Mouse (Mus musculus) thymus, adult 2 months (tissue): ENCODE results near the gene Slfn9. TPM values are rescaled to one million over a fixed set of nuclear protein-coding genes. Genes with fewer than 3 reads are reported as not detected.
"Not testable (repeated sequence)": the region's sequence is repeated elsewhere in the genome, so short reads cannot be mapped to it uniquely, and the experiment has no call there.

Experiments used
- DNase-seq: peaks from one replicate; pipeline ENCODE4 v3.0.0; 2021
- H3K27ac ChIP-seq: fragments of 200-500 bp; 2 replicates; pipeline ENCODE4 v1.5.1; 2012; ENCODE audit warnings: low read length, control low read depth; ENCODE audit not compliant: control insufficient read depth, insufficient read depth
- H3K27me3 ChIP-seq: fragments of 200-500 bp; 2 replicates; pipeline ENCODE4 v1.6.1; 2012; ENCODE audit warnings: mild to moderate bottlenecking, low read length, moderate library complexity, mixed read lengths; ENCODE audit not compliant: control insufficient read depth, insufficient read depth
- H3K36me3 ChIP-seq: fragments of 200-500 bp; 2 replicates; pipeline ENCODE4 v1.6.1; 2012; ENCODE audit warnings: mild to moderate bottlenecking, low read length, moderate library complexity; ENCODE audit not compliant: control insufficient read depth, insufficient read depth
- H3K4me1 ChIP-seq: fragments of 200-500 bp; replicated peaks from 2 replicates; pipeline ENCODE4 v1.6.1; 2012; ENCODE audit warnings: low read length; ENCODE audit not compliant: control insufficient read depth, insufficient read depth
- H3K4me3 ChIP-seq: fragments of 200-500 bp; 2 replicates; pipeline ENCODE4 v1.5.1; 2012; ENCODE audit warnings: mild to moderate bottlenecking, low read length, control low read depth, moderate library complexity; ENCODE audit not compliant: control insufficient read depth, insufficient read depth
- CTCF ChIP-seq: fragments of 200-500 bp; IDR thresholded peaks from 2 replicates; pipeline ENCODE4 v1.5.1; 2012; ENCODE audit warnings: mild to moderate bottlenecking, control low read depth, low read length, moderate library complexity, borderline replicate concordance; ENCODE audit not compliant: control insufficient read depth, poor library complexity, insufficient read depth; ENCODE audit errors: extremely low read depth
- POLR2A ChIP-seq: fragments of 200-500 bp; IDR thresholded peaks from 2 replicates; pipeline ENCODE4 v1.6.1; 2012; ENCODE audit warnings: mild to moderate bottlenecking, low read length, control low read depth, moderate library complexity; ENCODE audit not compliant: control insufficient read depth, poor library complexity, insufficient read depth; ENCODE audit errors: extremely low read depth
- WGBS: fragments of 180-500 bp; shearing (Covaris S2); methylation state at CpG from one replicate; pipeline ENCODE4 v1.1.7; 2018; 5-methylcytosine and 5-hydroxymethylcytosine counted together
- polyA plus RNA-seq: library from polyadenylated mRNA; depleted of rRNA; stranded (reverse); fragments of >200 nt; gene quantifications from 2 replicates; pipeline ENCODE4 v1.2.3, GENCODE M21; 2012

Slfn9 gene
- polyA plus RNA-seq, 1 experiment = 3.3 TPM

DNA sequence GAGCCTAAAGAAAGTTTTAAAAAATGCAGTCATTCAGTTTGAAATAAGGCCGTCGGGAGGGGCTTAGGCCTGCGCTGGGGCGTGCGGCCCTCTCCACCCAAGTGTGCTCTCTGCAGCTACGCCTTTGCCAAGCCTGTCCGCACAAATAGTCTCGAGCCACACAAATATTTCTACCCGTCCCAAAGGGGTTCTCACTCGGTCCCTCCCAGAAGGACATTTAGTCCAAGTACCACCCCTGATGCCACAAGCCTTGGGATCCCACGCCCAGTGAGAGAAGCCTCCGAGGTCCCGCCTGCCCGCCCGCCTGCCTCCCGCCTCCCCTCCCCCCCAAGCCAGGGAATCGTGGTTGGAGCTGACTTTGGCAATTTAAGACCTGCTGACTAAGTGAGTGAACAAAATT lies 8.4 kb downstream of the Slfn9 start:
- H3K36me3 ChIP-seq = no peaks in the 10 kb centered on the region
- H3K27ac ChIP-seq = no peak overlapping the region
- DNase-seq = no peak
- no peaks in the 10 kb centered on the region for H3K4me1 ChIP-seq
- H3K4me3 ChIP-seq = no peak overlapping the region
- no peaks in the 10 kb centered on the region for H3K27me3 ChIP-seq
- TF ChIP-seq CTCF (no peak), POLR2A (no peak)
- WGBS = 96% methylated on average over 17 of the region's 17 CpGs

DNA sequence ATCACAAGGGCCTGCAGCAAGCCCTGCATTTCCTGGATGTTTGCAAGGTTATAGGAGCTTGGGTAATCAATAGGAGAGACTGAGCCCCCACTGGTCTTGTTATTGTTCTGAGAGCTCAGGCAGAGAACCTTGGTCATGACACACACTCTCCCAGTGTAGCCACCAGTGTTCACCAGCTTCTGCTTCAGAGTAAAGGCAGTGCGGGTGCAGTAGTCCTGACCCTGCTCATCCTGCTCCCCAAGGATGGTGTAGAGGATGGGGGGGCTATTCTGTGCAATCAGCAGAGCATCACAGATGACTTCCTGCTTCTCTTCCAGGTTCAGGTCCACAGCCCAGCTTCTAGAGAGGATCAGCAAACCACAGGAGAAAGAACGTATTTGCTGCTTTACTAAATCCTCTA lies 9.2 kb downstream of the Slfn9 start:
- H3K27me3 ChIP-seq, H3K36me3 ChIP-seq, H3K27ac ChIP-seq, DNase-seq, H3K4me3 ChIP-seq, H3K4me1 ChIP-seq: not testable (repeated sequence)
- 96% methylated on average over 2 of the region's 2 CpGs for WGBS

DNA sequence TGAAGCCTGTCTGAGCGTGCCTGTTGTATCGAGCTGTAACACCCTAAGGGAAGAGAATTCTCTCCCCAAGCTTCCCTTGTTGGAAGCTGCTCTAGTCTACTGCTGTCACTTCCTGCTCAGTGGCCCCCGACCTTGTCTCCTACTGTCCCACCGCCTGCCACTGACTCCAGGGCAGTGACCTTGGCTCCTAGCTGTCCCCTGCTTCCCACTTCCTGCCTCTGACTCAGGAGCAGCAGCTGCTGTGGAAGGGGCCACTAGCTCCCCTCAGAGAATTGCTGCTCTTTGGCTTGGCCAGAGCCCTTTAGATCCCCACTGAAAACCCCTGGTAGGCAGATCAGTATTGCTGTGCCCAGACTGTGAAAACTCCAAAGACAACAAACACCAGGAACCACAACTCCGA lies 17.7 kb downstream of the Slfn9 start:
- H3K27ac ChIP-seq = peak overlapping the region; percentile 76; the same call in 1 of the 2 replicates
- 19% methylated on average over 5 of the region's 5 CpGs for WGBS
- H3K4me3 ChIP-seq = no peak overlapping the region
- H3K4me1 ChIP-seq = peaks cover 34% of the 10 kb centered on the region
- H3K27me3 ChIP-seq = no peaks in the 10 kb centered on the region
- H3K36me3 ChIP-seq = no peaks in the 10 kb centered on the region
- no peak for DNase-seq
- TF ChIP-seq POLR2A (no peak), CTCF (no peak)

DNA sequence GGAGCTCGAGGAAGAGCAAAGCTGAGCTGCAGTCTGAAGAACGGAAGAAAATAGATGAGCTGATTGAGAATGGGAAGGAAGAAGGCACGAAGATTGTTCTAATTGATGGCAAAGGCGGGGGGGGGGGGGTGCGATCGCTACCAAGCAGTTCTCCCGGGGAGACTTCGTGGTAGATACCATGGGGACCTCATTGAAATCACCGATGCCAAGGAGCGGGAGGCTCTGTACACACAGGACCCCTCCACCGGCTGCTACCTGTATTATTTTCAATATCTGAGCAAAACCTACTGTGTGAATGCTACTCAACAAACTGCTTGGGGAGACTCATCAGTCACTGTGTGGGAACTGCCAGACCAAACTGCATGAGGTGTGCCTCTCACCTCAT lies 20.0 kb downstream of the Slfn9 start:
- Histone ChIP-seq H3K27me3 (no peaks in the 10 kb centered on the region), H3K4me1 (peaks cover 33% of the 10 kb centered on the region), H3K4me3 (no peak overlapping the region), H3K27ac (no peak overlapping the region), H3K36me3 (no peaks in the 10 kb centered on the region)
- DNase-seq = no peak
- WGBS = 92% methylated on average over 11 of the region's 11 CpGs
- TF ChIP-seq POLR2A (no peak), CTCF (no peak)

DNA sequence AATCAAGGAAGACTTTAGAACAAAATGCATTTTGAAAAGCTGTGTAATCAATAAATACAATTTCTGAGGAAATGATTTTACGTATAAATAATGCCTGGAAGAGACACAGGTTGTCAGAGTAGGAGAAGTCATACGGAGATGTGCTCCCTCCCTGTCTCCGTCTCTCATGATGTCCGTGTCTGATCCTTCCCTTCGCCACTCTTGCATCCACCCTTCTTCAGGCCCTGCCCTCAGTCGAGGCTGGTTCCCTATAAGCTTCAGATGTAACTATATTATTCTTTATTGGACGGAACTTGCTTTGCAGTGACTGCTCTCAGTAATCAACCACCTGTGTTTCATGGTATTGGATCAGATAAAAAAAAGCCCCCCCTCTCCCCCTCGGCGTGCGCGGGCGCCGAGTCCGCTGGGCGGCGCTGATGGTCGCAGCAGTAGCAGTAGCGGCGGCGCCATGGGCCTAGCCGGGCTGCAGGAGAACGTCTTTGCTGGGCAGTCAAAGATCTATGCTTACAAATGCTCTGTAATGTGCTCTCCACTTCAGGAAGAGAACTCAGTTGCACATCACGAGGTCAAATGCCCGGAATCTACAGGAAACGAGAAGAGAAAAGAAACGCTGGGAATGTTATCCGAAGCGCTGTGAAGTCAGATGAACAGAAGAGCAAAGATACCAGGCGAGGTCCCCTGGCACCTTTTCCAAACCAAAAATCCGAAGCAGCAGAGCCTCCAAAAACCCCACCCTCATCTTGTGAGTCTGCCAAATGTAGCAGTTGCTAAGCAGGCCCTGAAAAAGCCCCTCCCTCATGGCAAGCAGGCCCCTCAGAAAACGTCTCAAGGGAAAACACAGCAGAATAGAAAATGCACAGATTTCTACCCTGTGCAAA lies 20.7 kb downstream of the Slfn9 start:
- Histone ChIP-seq H3K27me3 (no peaks in the 10 kb centered on the region), H3K27ac (no peak overlapping the region; the same call in 1 of the 2 replicates), H3K36me3 (no peaks in the 10 kb centered on the region), H3K4me3 (no peak overlapping the region), H3K4me1 (peaks cover 33% of the 10 kb centered on the region)
- peak; percentile 68 for TF ChIP-seq CTCF
- TF ChIP-seq POLR2A = no peak
- no peak for DNase-seq
- 41% methylated on average over 31 of the region's 31 CpGs for WGBS

DNA sequence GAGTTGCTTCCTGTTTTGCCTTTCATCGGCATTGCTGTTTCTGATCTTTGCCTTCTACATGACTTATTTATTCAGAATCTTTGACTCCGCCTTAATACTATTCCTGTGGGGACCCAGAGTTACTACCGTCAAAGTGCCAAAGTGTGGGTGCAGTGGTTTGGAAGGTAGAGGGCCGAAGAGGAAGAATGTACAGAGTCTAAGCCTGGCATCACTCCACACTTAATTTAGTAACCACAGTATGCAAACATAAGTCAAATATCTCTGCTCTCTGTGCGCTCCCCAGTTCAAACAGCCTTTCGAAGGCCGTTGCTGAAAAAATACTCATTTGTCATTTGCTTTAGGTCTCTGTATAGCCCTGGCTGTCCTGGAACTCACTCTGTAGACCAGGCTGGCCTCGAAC lies 29.4 kb downstream of the Slfn9 start:
- TF ChIP-seq POLR2A (no peak), CTCF (no peak)
- Histone ChIP-seq H3K4me3 (no peak overlapping the region), H3K27me3 (no peaks in the 10 kb centered on the region), H3K4me1 (peaks cover 14% of the 10 kb centered on the region), H3K27ac (peak overlapping the region; percentile 39; the same call in 1 of the 2 replicates), H3K36me3 (no peaks in the 10 kb centered on the region)
- 40% methylated on average over 8 of the region's 8 CpGs for WGBS
- no peak for DNase-seq

DNA sequence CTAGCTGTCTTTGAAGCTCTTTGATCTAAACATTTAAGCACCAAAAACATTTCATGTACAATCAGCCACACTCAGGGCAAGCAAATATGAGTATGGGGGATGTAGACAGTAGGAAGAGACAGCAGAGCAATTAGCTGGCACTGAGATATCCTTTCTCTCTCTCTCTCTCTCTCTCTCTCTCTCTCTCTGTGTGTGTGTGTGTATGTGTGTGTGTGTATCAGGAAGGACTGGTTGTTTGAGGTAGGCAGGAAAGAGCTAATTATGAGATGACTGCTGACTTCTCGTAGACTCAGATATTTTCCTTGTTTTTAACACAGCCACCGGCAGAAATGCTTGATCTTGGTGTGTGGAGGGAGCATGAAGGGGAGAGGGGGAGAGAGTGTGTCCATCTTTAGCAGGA lies 29.9 kb downstream of the Slfn9 start:
- Histone ChIP-seq H3K4me1 (peaks cover 14% of the 10 kb centered on the region), H3K36me3 (no peaks in the 10 kb centered on the region), H3K27me3 (no peaks in the 10 kb centered on the region), H3K27ac (no peak overlapping the region; the same call in 1 of the 2 replicates), H3K4me3 (no peak overlapping the region)
- DNase-seq = no peak
- 15% methylated on average over 2 of the region's 2 CpGs for WGBS
- TF ChIP-seq POLR2A (no peak), CTCF (no peak)
